Mouse (Mus musculus): ENCODE measurements around the gene Socs3. TPM values are rescaled to one million over a fixed set of nuclear protein-coding genes. Genes with fewer than 3 reads are reported as not detected.

Gene Socs3
- polyA plus RNA-seq, 1 experiment from 2014 or later = 8.2 TPM

DNA sequence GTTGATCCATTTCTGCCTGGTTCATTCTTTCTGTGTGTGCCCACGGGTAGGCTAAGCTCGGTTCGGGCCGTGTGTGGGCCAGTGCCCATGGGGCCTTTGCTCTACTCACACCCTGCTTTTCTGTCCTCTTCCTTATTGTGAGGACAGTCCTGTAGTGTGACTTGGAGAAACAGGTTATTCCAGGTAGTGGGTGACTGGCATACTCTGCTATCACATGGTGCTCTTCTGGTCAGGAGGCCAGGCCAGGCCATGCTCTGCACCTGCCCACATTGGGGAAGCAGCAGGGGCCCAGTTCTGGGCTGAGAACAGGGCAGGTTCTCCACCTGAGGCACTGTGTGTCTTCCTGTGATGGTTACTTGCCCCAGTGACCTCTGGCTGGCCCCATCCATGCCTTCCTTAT lies 28.5 kb upstream of the Socs3 start:
- no peak overlapping the region for H3K27ac ChIP-seq (ENCODE audit: low read length)
- no peak overlapping the region for H3K9ac ChIP-seq (ENCODE audit: low read length)
- no peaks in the 10 kb centered on the region for H3K9me3 ChIP-seq (replicated peaks; ENCODE audit: control insufficient read depth, low read length)
- H3K4me2 ChIP-seq (ENCODE audit: low read depth, low read length) = no peak overlapping the region
- no peaks in the 10 kb centered on the region for H3K27me3 ChIP-seq (ENCODE audit: control insufficient read depth, insufficient read depth, low read length)
- no peak overlapping the region for H3K4me3 ChIP-seq (ENCODE audit: low read length)
- ATAC-seq (replicated peaks; ENCODE audit: extremely low read depth, insufficient read depth, low FRiP score) = no peak
- H3K4me1 ChIP-seq (ENCODE audit: control insufficient read depth, insufficient read depth, low read length) = peaks cover 44% of the 10 kb centered on the region
- 94% methylated on average over 4 of the region's 4 CpGs for WGBS
- H3K36me3 ChIP-seq (ENCODE audit: control insufficient read depth, insufficient read depth) = peaks cover 10% of the 10 kb centered on the region

DNA sequence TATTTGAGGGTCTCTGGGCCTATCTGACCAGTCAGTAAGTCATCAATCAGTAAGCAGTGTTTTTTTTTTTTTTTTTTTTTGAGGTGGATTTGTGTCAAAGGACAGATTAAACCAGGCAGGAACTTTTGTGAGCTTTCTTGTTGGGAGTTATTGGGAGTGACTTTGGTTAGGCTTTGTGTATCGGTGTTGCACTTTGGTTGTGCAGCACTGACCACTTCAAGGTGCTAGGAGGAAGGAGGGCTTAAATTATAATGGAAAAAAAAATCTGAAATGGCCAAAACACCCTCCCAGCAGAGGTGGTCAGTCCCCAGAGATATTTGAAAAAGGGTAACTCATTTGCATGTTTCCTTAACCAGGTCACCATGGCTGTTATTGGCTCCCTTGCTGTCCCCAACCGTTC lies 27.2 kb upstream of the Socs3 start:
- no peaks in the 10 kb centered on the region for H3K27me3 ChIP-seq (ENCODE audit: control insufficient read depth, insufficient read depth, low read length)
- no peak overlapping the region for H3K9ac ChIP-seq (ENCODE audit: low read length)
- ATAC-seq (replicated peaks; ENCODE audit: extremely low read depth, insufficient read depth, low FRiP score) = no peak
- no peak overlapping the region for H3K4me2 ChIP-seq (ENCODE audit: low read depth, low read length)
- H3K9me3 ChIP-seq (replicated peaks; ENCODE audit: control insufficient read depth, low read length) = no peaks in the 10 kb centered on the region
- H3K4me1 ChIP-seq (ENCODE audit: control insufficient read depth, insufficient read depth, low read length) = peaks cover 53% of the 10 kb centered on the region
- H3K36me3 ChIP-seq (ENCODE audit: control insufficient read depth, insufficient read depth) = peaks cover 5% of the 10 kb centered on the region
- WGBS = 85% methylated on average over 2 of the region's 2 CpGs
- H3K27ac ChIP-seq (ENCODE audit: low read length) = no peak overlapping the region
- H3K4me3 ChIP-seq (ENCODE audit: low read length) = no peak overlapping the region

GRCm38 (mm10) chr11:117996066-117996465 lies 26.2 kb upstream of the Socs3 start:
- H3K27ac ChIP-seq (ENCODE audit: low read length) = no peak overlapping the region
- no peak overlapping the region for H3K4me3 ChIP-seq (ENCODE audit: low read length)
- 64% methylated on average over 3 of the region's 3 CpGs for WGBS
- H3K4me2 ChIP-seq (ENCODE audit: low read depth, low read length) = no peak overlapping the region
- ATAC-seq (replicated peaks; ENCODE audit: extremely low read depth, insufficient read depth, low FRiP score) = no peak
- no peaks in the 10 kb centered on the region for H3K27me3 ChIP-seq (ENCODE audit: control insufficient read depth, insufficient read depth, low read length)
- no peaks in the 10 kb centered on the region for H3K9me3 ChIP-seq (replicated peaks; ENCODE audit: control insufficient read depth, low read length)
- peaks cover 60% of the 10 kb centered on the region for H3K4me1 ChIP-seq (ENCODE audit: control insufficient read depth, insufficient read depth, low read length)
- no peaks in the 10 kb centered on the region; the same call in 1 of the 2 replicates for H3K36me3 ChIP-seq (ENCODE audit: control insufficient read depth, insufficient read depth)
- H3K9ac ChIP-seq (ENCODE audit: low read length) = no peak overlapping the region

DNA sequence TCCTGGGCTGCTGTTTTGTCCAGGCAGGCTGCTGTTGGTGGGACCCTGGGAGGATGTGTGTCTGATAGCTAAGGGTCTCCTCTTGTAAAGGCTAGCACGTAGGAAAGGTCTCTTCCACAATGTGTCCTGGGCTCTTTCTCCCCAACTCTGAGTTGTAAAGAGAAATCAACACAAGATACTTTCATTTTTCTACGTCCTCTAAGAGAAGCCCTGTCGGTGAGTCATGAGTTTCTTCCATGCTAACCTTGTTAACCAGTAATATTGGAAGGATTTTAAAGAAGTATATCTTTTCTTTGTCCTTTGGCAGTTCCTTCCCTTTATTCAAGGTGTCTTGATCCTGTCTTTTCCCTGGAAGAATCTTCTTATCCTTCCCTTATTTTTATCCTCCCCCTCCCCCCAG lies 25.8 kb upstream of the Socs3 start:
- no peak overlapping the region for H3K4me2 ChIP-seq (ENCODE audit: low read depth, low read length)
- H3K27ac ChIP-seq (ENCODE audit: low read length) = 0 out of 2 replicates have a peak overlapping the region, but pooled peaks have one; percentile 5
- peaks cover 60% of the 10 kb centered on the region for H3K4me1 ChIP-seq (ENCODE audit: control insufficient read depth, insufficient read depth, low read length)
- WGBS = 66% methylated on average over 3 of the region's 3 CpGs
- H3K27me3 ChIP-seq (ENCODE audit: control insufficient read depth, insufficient read depth, low read length) = no peaks in the 10 kb centered on the region
- H3K4me3 ChIP-seq (ENCODE audit: low read length) = no peak overlapping the region
- 0 out of 2 replicates have a peak overlapping the region, but pooled peaks have one; percentile 0 for H3K9ac ChIP-seq (ENCODE audit: low read length)
- no peak for ATAC-seq (replicated peaks; ENCODE audit: extremely low read depth, insufficient read depth, low FRiP score)
- no peaks in the 10 kb centered on the region for H3K36me3 ChIP-seq (ENCODE audit: control insufficient read depth, insufficient read depth)
- no peaks in the 10 kb centered on the region for H3K9me3 ChIP-seq (replicated peaks; ENCODE audit: control insufficient read depth, low read length)

- Histone ChIP-seq H3K27ac (ENCODE audit: low read length) (0 out of 2 replicates have a peak overlapping the region, but pooled peaks have one; percentile 5), H3K9ac (ENCODE audit: low read length) (0 out of 2 replicates have a peak overlapping the region, but pooled peaks have one; percentile 0), H3K9me3 (replicated peaks; ENCODE audit: control insufficient read depth, low read length) (no peaks in the 10 kb centered on the region), H3K36me3 (ENCODE audit: control insufficient read depth, insufficient read depth) (no peaks in the 10 kb centered on the region), H3K4me1 (ENCODE audit: control insufficient read depth, insufficient read depth, low read length) (peaks cover 60% of the 10 kb centered on the region), H3K4me2 (ENCODE audit: low read depth, low read length) (no peak overlapping the region), H3K4me3 (ENCODE audit: low read length) (no peak overlapping the region), H3K27me3 (ENCODE audit: control insufficient read depth, insufficient read depth, low read length) (no peaks in the 10 kb centered on the region)
- WGBS = 31% methylated on average over 2 of the region's 2 CpGs
- ATAC-seq (replicated peaks; ENCODE audit: extremely low read depth, insufficient read depth, low FRiP score) = no peak
Measured at GRCm38 (mm10) chr11:117995255-117995654, 25.4 kb upstream of the Socs3 start.

DNA sequence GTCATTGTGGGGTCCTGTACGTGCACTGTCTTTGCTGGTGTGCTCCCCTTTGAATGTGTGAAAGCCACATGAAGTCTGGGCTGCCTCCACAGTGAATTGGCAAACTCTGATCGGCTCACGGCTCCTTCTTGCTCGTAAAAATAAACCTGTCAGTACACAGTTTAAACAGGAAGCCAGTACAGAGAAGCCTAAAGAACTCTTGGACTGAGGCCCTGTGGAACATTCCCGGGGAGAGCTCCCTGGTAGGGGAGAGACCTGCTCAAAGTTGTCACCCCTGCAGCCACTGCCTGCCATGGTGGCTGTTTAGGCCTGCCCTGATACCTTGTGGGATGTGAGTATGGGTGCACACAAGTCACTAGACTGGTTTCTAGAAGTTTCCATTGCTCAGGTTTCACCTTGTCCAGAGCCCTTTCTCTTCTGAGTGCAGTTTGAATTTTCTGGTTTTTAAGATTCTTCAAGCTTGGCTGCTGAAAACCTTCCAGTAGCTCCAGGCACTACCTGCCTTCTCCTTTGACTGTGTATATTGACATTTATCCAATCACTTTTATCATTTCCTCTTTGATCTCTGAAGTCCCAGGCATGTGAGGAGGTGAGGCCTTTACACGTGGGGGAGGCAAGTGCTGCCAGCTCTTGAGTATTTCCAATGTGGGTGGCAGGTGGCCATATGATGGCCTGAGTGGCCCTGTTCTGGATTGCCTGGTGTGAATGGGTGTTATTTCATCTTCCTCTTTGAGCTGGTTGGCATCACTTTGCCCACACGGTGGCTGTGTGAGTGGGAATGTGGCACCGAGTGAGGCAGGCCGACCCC lies 24.6 kb upstream of the Socs3 start:
- H3K4me3 ChIP-seq (ENCODE audit: low read length) = no peak overlapping the region
- no peaks in the 10 kb centered on the region for H3K36me3 ChIP-seq (ENCODE audit: control insufficient read depth, insufficient read depth)
- ATAC-seq (replicated peaks; ENCODE audit: extremely low read depth, insufficient read depth, low FRiP score) = peak; percentile 59
- H3K4me2 ChIP-seq (ENCODE audit: low read depth, low read length) = peak overlapping the region; percentile 33; the same call in 1 of the 2 replicates
- peak overlapping the region; percentile 91 for H3K27ac ChIP-seq (ENCODE audit: low read length)
- no peaks in the 10 kb centered on the region for H3K9me3 ChIP-seq (replicated peaks; ENCODE audit: control insufficient read depth, low read length)
- peak overlapping the region; percentile 50 for H3K9ac ChIP-seq (ENCODE audit: low read length)
- WGBS = 39% methylated on average over 9 of the region's 9 CpGs
- peaks cover 60% of the 10 kb centered on the region for H3K4me1 ChIP-seq (ENCODE audit: control insufficient read depth, insufficient read depth, low read length)
- no peaks in the 10 kb centered on the region for H3K27me3 ChIP-seq (ENCODE audit: control insufficient read depth, insufficient read depth, low read length)

- peak overlapping the region; percentile 91 for H3K27ac ChIP-seq (ENCODE audit: low read length)
- ATAC-seq (replicated peaks; ENCODE audit: extremely low read depth, insufficient read depth, low FRiP score) = no peak
- WGBS = 61% methylated on average over 14 of the region's 14 CpGs
- H3K4me3 ChIP-seq (ENCODE audit: low read length) = no peak overlapping the region
- no peaks in the 10 kb centered on the region for H3K36me3 ChIP-seq (ENCODE audit: control insufficient read depth, insufficient read depth)
- peaks cover 59% of the 10 kb centered on the region for H3K4me1 ChIP-seq (ENCODE audit: control insufficient read depth, insufficient read depth, low read length)
- H3K27me3 ChIP-seq (ENCODE audit: control insufficient read depth, insufficient read depth, low read length) = no peaks in the 10 kb centered on the region
- peak overlapping the region; percentile 50 for H3K9ac ChIP-seq (ENCODE audit: low read length)
- H3K4me2 ChIP-seq (ENCODE audit: low read depth, low read length) = peak overlapping the region; percentile 33; the same call in 1 of the 2 replicates
- H3K9me3 ChIP-seq (replicated peaks; ENCODE audit: control insufficient read depth, low read length) = no peaks in the 10 kb centered on the region
Measured at GRCm38 (mm10) chr11:117993190-117994175, 23.6 kb upstream of the Socs3 start.

GRCm38 (mm10) chr11:117991502-117992470 lies 21.9 kb upstream of the Socs3 start:
- ATAC-seq (replicated peaks; ENCODE audit: extremely low read depth, insufficient read depth, low FRiP score) = no peak
- WGBS = 50% methylated on average over 9 of the region's 9 CpGs
- peaks cover 67% of the 10 kb centered on the region for H3K4me1 ChIP-seq (ENCODE audit: control insufficient read depth, insufficient read depth, low read length)
- no peaks in the 10 kb centered on the region for H3K27me3 ChIP-seq (ENCODE audit: control insufficient read depth, insufficient read depth, low read length)
- H3K4me2 ChIP-seq (ENCODE audit: low read depth, low read length) = no peak overlapping the region
- H3K27ac ChIP-seq (ENCODE audit: low read length) = no peak overlapping the region
- no peak overlapping the region for H3K9ac ChIP-seq (ENCODE audit: low read length)
- H3K36me3 ChIP-seq (ENCODE audit: control insufficient read depth, insufficient read depth) = no peaks in the 10 kb centered on the region
- no peaks in the 10 kb centered on the region for H3K9me3 ChIP-seq (replicated peaks; ENCODE audit: control insufficient read depth, low read length)
- no peak overlapping the region for H3K4me3 ChIP-seq (ENCODE audit: low read length)
